Mouse (Mus musculus): ENCODE data around the gene Glyat. TPM values are rescaled to one million over a fixed set of nuclear protein-coding genes. Genes with fewer than 3 reads are reported as not detected.
"Not testable (repeated sequence)": the region's sequence is repeated elsewhere in the genome, so short reads cannot be mapped to it uniquely, and the experiment has no call there.

Gene Glyat
- polyA plus RNA-seq (2015; fragmentation: Nextera tagmentation; extraction: Ambion mirVana): 0.07 and 0.17 TPM in 2 replicates

- DNase-seq (ENCODE audit: low spot score): no peak
These were observed at the start of gene Glyat for GRCm38 (mm10) chr19:12633176-12633575. TSS of gene Glyat (plus strand) at chr19:12633308.

GRCm38 (mm10) chr19:12585310-12585709 lies 47.8 kb upstream of the Glyat start:
- DNase-seq (ENCODE audit: low spot score): no peak

- DNase-seq (ENCODE audit: low spot score): peak; percentile 85
These were observed 41.2 kb upstream of the Glyat start for GRCm38 (mm10) chr19:12591908-12592307.

DNA sequence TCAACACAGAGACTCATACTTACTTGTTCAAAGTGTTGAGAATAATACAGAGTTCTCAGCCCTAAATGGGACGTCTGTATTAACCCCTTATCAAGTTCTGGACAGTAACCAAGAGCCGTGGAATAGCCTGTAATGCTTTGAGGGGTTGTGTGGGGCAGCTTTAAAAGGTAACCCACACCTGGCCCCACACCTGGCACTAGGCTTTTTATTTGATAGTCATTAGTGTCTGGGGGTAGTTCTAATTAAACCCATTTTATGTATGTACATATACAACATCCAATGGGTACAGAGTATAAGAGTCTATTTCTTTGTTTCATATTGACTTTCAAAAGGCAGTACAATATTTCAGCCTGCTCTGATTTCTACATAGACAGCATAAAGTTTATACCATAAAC lies 38.0 kb upstream of the Glyat start:
- no peak for DNase-seq (ENCODE audit: low spot score)

- DNase-seq (ENCODE audit: low spot score): peak; percentile 53
These were observed 37.4 kb upstream of the Glyat start for GRCm38 (mm10) chr19:12595530-12596289.

DNA sequence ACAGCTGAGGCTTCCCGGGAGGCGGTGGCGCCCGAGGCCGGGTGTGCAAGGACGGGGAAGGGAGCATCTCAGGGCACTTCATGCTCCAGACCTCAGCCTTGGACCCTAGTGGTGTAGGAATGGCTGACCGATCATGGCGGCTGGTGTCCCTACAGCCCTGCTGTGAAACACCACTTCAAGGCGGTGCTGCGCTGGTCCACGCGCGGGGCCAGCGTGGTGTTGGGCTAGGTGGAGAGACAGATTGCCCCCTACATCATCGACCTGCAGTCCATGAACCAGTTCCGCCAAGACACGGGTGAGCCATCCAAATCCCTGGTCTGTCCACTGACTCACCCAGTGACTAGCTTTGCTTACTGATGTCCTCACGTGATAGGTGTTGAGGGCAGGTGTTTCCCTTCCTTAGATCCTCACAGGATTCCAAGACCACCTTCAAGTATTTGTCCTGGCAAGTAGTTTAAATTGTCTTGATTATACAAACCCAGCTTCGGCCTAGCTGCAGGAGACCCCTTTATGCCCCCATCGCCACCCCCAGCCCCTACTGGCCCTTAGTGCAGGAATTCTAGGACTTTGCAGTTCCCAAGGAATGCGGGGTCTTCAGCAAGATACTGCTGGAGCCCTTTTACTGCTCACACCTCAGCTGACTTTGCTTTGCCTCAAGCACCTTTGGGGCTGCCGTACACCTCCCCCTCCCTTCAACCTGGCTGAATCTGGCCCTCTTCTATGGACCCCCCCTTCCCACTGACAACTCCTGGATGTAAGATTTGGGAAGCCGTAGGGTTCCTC lies 36.6 kb upstream of the Glyat start:
- DNase-seq (ENCODE audit: low spot score): no peak

DNA sequence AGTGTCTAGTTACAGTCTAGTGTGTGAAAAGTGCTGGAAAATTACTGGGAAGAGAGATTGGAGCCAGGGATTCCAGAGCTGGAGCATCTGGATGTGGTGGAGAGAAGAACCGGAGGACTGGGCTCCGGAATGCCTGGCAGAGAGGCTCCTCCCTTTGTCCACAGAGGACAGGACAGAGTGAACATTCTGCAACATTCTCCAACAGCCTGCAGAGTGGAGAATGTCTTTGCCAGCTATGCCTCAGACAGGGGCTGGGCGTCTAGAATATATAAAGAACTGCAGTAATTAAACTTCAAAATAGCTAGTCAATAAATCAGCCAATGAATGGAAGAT lies 36.1 kb upstream of the Glyat start:
- no peak for DNase-seq (ENCODE audit: low spot score)

- DNase-seq (ENCODE audit: low spot score): no peak
These were observed 34.4 kb upstream of the Glyat start for GRCm38 (mm10) chr19:12598674-12599073.

DNA sequence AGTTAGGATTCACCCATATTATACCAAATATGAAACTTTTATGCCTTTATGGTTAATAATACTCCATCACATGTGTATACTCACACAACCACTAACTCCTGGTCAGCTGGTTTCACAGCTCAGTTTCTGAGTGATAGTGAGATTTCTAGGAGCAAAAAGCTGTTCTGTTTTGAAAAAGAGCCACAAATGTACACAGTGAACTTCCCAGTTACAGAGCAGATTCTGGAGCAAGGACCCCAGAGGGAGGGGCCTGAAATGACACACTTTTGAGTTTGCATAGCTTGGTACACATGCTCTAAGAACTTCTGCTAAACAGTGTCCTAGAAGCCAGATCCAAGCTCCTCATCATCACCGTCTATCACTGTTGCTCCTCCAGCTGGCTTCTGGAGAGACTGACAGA lies 33.4 kb upstream of the Glyat start, which contains the start of gene Gm4952:
Gene Gm4952 (plus strand): TSS at position 301 of the 400 bp plus-strand sequence.
- no peak for DNase-seq (ENCODE audit: low spot score)

- no peak for DNase-seq (ENCODE audit: low spot score)
These were observed 32.2 kb upstream of the Glyat start for GRCm38 (mm10) chr19:12600684-12601480.

DNA sequence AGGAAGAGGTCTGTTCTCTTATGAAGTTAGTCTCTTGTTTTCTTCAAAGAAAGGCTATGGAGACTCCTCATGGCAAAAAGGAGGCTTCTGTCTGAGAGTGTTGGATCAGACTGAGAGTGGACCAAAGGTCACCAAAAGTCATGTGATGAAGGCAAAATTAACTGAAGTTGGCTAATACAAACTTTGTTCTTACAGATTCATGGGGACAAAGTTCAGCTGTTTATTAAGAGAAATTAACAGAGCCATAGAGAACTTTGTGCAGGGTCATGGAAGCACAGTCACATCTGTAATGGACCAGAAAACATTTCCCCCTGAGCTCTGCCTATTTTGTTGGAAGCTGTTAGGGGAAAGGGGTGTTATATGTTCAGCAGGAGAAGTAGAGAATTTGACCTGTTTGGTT lies 24.8 kb upstream of the Glyat start:
- no peak for DNase-seq (ENCODE audit: low spot score)

- no peak for DNase-seq (ENCODE audit: low spot score)
These were observed 19.5 kb upstream of the Glyat start for GRCm38 (mm10) chr19:12613646-12614045.

GRCm38 (mm10) chr19:12634259-12634658 lies 1.2 kb downstream of the Glyat start:
- DNase-seq (ENCODE audit: low spot score): no peak

DNA sequence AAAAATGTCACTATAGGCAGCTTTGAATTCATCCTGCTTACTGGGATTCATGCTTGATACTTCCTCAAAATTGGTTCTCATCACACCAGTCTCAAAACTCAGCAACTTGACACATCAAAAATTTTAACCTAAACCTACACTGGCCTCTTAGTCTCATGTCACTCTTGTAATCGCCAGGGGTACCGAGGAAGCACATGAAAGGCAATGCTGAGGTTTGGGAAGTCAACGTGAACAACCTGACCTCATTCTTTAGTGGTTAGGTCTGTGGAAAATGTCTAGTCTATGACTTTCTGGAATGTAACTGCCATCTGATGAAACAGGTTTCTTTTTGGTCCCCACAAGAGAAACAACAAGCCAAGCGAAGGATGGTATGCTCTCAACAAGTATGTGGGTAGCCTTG lies 1.9 kb downstream of the Glyat start:
- DNase-seq (ENCODE audit: low spot score): no peak

GRCm38 (mm10) chr19:12636863-12637262 lies 3.8 kb downstream of the Glyat start:
- DNase-seq (ENCODE audit: low spot score): no peak

GRCm38 (mm10) chr19:12638049-12638448 lies 4.9 kb downstream of the Glyat start:
- DNase-seq (ENCODE audit: low spot score): no peak

GRCm38 (mm10) chr19:12649511-12649910 lies 16.4 kb downstream of the Glyat start:
- DNase-seq (ENCODE audit: low spot score): no peak

DNA sequence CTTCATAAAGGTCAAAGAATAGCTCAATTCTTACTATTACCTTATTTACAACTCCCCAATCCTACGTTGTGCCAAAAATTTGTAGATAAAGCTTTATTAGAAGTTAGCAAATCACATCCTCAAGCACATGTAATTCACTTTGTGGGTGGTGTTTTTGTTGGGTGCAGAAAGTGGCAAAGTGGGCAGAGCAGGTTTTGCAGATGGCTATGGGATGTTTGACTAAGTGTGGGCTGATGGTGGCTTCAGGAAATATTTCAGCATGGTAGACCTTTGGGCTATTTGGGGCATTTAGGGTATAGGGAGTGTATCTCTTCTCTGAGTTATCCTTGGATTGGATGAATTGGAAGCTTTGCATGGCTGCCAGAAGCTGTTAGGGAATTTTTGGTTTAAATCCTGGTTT lies 33.0 kb downstream of the Glyat start:
- DNase-seq (ENCODE audit: low spot score): no peak

DNA sequence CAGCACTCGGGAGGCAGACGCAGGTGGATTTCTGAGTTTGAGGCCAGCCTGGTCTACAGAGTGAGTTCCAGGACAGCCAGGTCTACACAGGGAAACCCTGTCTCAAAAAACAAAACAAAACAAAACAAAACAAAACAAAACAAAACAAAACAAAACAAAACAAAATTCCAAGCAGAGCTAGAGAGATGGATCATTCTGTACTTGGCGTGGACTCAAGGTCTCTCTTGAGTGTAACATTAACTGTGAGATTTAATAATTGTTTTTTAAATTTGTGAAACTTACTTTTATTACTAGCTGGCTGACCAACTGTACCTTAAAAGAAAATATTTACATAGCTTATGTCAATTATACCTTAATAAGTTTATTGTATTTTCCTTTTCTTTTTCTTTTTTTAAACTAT lies 35.5 kb downstream of the Glyat start:
- DNase-seq (ENCODE audit: low spot score): not testable (repeated sequence)

DNA sequence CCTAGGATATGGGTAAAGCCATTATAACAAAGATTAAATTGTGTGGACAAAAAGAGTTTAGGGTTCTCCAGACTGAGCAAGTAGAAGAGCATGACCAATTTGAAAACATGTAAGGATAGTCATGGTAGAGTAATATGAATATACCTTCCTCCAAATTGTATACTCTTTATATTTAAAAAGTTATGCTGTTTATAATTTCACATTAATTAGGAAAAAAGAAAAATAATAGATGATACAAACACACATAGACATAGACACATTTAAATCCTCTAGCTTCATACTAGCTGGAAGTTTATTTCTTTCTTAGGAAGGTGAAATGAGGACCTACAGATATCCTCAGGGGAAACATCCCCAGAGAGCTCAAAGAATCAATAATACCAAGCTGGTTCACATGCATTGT lies 37.0 kb downstream of the Glyat start, which contains the start of gene Olfr1442:
Gene Olfr1442 (plus strand): TSS at position 301 of the 400 bp plus-strand sequence.
- DNase-seq (ENCODE audit: low spot score): no peak

GRCm38 (mm10) chr19:12671051-12671450 lies 37.9 kb downstream of the Glyat start:
- DNase-seq (ENCODE audit: low spot score): no peak

- no peak for DNase-seq (ENCODE audit: low spot score)
These were observed 44.7 kb downstream of the Glyat start, which contains the start of gene Olfr1443 for GRCm38 (mm10) chr19:12677812-12678211. TSS of gene Olfr1443 (plus strand) at chr19:12678112.

All from thymus, postnatal 0 days (tissue).